Mouse (Mus musculus) MEL (cell line): ENCODE measurements around the gene Mrpl1. TPM values are rescaled to one million over a fixed set of nuclear protein-coding genes. Genes with fewer than 3 reads are reported as not detected.

Experiments used
- DNase-seq: peaks from one replicate; pipeline ENCODE4 v3.0.0; 2011; ENCODE audit warnings: low read depth, low spot score
- H3K27ac ChIP-seq: 2 replicates; pipeline ENCODE4 v1.5.1; 2012; ENCODE audit warnings: low read depth, mild to moderate bottlenecking, control low read depth, low read length, moderate library complexity; ENCODE audit not compliant: control insufficient read depth
- H3K27me3 ChIP-seq, 2 experiments: fragments of 150-350 bp in 1 of 2; sonication (generic) in 1 of 2; 2 replicates each; pipeline ENCODE4 v1.6.1; 2012; ENCODE audit warnings: low read length in 2 of 2, mild to moderate bottlenecking in 2 of 2, improper control_type of control experiment in 1 of 2, moderate library complexity in 1 of 2; ENCODE audit not compliant: insufficient read depth in 2 of 2, control insufficient read depth in 1 of 2
- H3K36me3 ChIP-seq, 2 experiments: 2 replicates each; pipeline ENCODE4 v1.6.1; 2012 to 2014; ENCODE audit warnings: low read length in 2 of 2, improper control_type of control experiment in 1 of 2, inconsistent platforms in 1 of 2, mild to moderate bottlenecking in 1 of 2; ENCODE audit not compliant: insufficient read depth in 2 of 2, control insufficient read depth in 1 of 2
- H3K4me1 ChIP-seq, 2 experiments: fragments of 150-350 bp in 1 of 2; sonication (generic) in 1 of 2; 2 replicates each; pipeline ENCODE4 v1.6.1; 2012; ENCODE audit warnings: low read length in 2 of 2, improper control_type of control experiment in 1 of 2, mild to moderate bottlenecking in 1 of 2; ENCODE audit not compliant: insufficient read depth in 2 of 2, control insufficient read depth in 1 of 2
- H3K4me3 ChIP-seq, 2 experiments: fragments of 150-350 bp in 1 of 2; sonication (generic) in 1 of 2; 2 replicates each; pipeline ENCODE4 v1.5.1; 2012; ENCODE audit warnings: low read depth in 2 of 2, low read length in 2 of 2, mild to moderate bottlenecking in 2 of 2, moderate library complexity in 2 of 2, control low read depth in 1 of 2, improper control_type of control experiment in 1 of 2; ENCODE audit not compliant: control insufficient read depth in 1 of 2, insufficient read depth in 1 of 2
- H3K79me2 ChIP-seq: 2 replicates; pipeline ENCODE4 v1.6.1; 2012; ENCODE audit warnings: mild to moderate bottlenecking, low read length, moderate library complexity; ENCODE audit not compliant: control insufficient read depth, poor library complexity, insufficient read depth
- H3K9ac ChIP-seq: 2 replicates; pipeline ENCODE4 v1.6.1; 2012; ENCODE audit warnings: low read depth, mild to moderate bottlenecking, control low read depth, low read length, moderate library complexity; ENCODE audit not compliant: control insufficient read depth, poor library complexity, severe bottlenecking
- H3K9me3 ChIP-seq: fragments of 150-350 bp; sonication (generic); replicated peaks from 2 replicates; pipeline ENCODE4 v1.6.1; 2012; ENCODE audit warnings: mild to moderate bottlenecking, low read length, improper control_type of control experiment, moderate library complexity; ENCODE audit not compliant: insufficient read depth
- EP300 ChIP-seq, 2 experiments: IDR thresholded peaks; 2 replicates each; pipeline ENCODE4 v1.6.1; 2011; ENCODE audit warnings: improper control_type of control experiment in 2 of 2, low read length in 2 of 2, low read depth in 1 of 2, mild to moderate bottlenecking in 1 of 2
- ETS1 ChIP-seq: IDR thresholded peaks from 2 replicates; pipeline ENCODE4 v1.6.1; 2012; ENCODE audit warnings: low read depth, mild to moderate bottlenecking, inconsistent platforms, low read length, improper control_type of control experiment, moderate library complexity
- GATA1 ChIP-seq: IDR thresholded peaks from 2 replicates; pipeline ENCODE4 v1.6.1; 2011; ENCODE audit warnings: low read depth, low read length, improper control_type of control experiment
- HCFC1 ChIP-seq: IDR thresholded peaks from 2 replicates; pipeline ENCODE4 v1.6.1; 2012; ENCODE audit warnings: low read depth, mild to moderate bottlenecking, inconsistent platforms, low read length, improper control_type of control experiment, moderate library complexity
- JUND ChIP-seq: IDR thresholded peaks from 2 replicates; pipeline ENCODE4 v1.6.1; 2011; ENCODE audit warnings: low read depth, mild to moderate bottlenecking, improper control_type of control experiment, low read length
- MAFK ChIP-seq: IDR thresholded peaks from 2 replicates; pipeline ENCODE4 v1.6.1; 2011; ENCODE audit warnings: low read depth, mild to moderate bottlenecking, low read length, improper control_type of control experiment, borderline replicate concordance
- MAZ ChIP-seq: IDR thresholded peaks from 2 replicates; pipeline ENCODE4 v1.6.1; 2012; ENCODE audit warnings: low read depth, mild to moderate bottlenecking, inconsistent platforms, low read length, improper control_type of control experiment
- MXI1 ChIP-seq: IDR thresholded peaks from 2 replicates; pipeline ENCODE4 v1.6.1; 2011; ENCODE audit warnings: mild to moderate bottlenecking, low read depth, low read length, improper control_type of control experiment
- POLR2A ChIP-seq, 2 experiments: IDR thresholded peaks; 2 replicates each; pipeline ENCODE4 v1.6.1; 2011 to 2012; ENCODE audit warnings: low read length in 2 of 2, mild to moderate bottlenecking in 2 of 2, control low read depth in 1 of 2, improper control_type of control experiment in 1 of 2, low read depth in 1 of 2, moderate library complexity in 1 of 2; ENCODE audit not compliant: control insufficient read depth in 1 of 2, insufficient read depth in 1 of 2, poor library complexity in 1 of 2
- POLR2AphosphoS5 ChIP-seq: IDR thresholded peaks from 2 replicates; pipeline ENCODE4 v1.6.1; 2012; ENCODE audit warnings: low read depth, borderline replicate concordance, mild to moderate bottlenecking, inconsistent platforms, low read length, moderate library complexity, mixed read lengths
- RAD21 ChIP-seq: IDR thresholded peaks from 2 replicates; pipeline ENCODE4 v1.6.1; 2011; ENCODE audit warnings: mild to moderate bottlenecking, low read depth, low read length, improper control_type of control experiment
- RCOR1 ChIP-seq: IDR thresholded peaks from 2 replicates; pipeline ENCODE4 v1.6.1; 2012; ENCODE audit warnings: low read depth, mild to moderate bottlenecking, inconsistent platforms, low read length, improper control_type of control experiment
- SMC3 ChIP-seq: IDR thresholded peaks from 2 replicates; pipeline ENCODE4 v1.6.1; 2011; ENCODE audit warnings: low read depth, low read length, improper control_type of control experiment
- USF1 ChIP-seq: IDR thresholded peaks from 2 replicates; pipeline ENCODE4 v1.6.1; 2014; ENCODE audit warnings: low read depth, mild to moderate bottlenecking, inconsistent platforms, low read length, improper control_type of control experiment, moderate library complexity
- USF2 ChIP-seq, 2 experiments: IDR thresholded peaks; 2 replicates each; pipeline ENCODE4 v1.6.1; 2011 to 2012; ENCODE audit warnings: improper control_type of control experiment in 2 of 2, low read length in 2 of 2, borderline replicate concordance in 1 of 2, inconsistent platforms in 1 of 2, low read depth in 1 of 2, mild to moderate bottlenecking in 1 of 2; ENCODE audit not compliant: insufficient read depth in 1 of 2
- ZKSCAN1 ChIP-seq: IDR thresholded peaks from 2 replicates; pipeline ENCODE4 v1.6.1; 2012; ENCODE audit warnings: low read depth, mild to moderate bottlenecking, inconsistent platforms, low read length, improper control_type of control experiment, moderate library complexity
- polyA plus RNA-seq, 2 experiments: library from polyadenylated mRNA; stranded (reverse) in 1 of 2; unstranded in 1 of 2; fragments of >175 nt in 1 of 2; fragments of >200 nt in 1 of 2; gene quantifications; 2 replicates each; pipeline versions ENCODE4 v1.2.1 to v1.2.4; 2012; ENCODE audit warnings: low replicate concordance in 2 of 2, low read depth in 1 of 2; ENCODE audit not compliant: insufficient read length in 2 of 2, insufficient read depth in 1 of 2, missing spikeins in 1 of 2
- total RNA-seq: library from RNA; depleted of rRNA; stranded (reverse); fragments of 300-350 nt; gene quantifications from 2 replicates; pipeline ENCODE4 v1.2.3, GENCODE M21; 2012

Gene Mrpl1
- total and polyA plus RNA-seq, 3 experiments, result 22.0 to 26.2 TPM; not detected in 1

DNA sequence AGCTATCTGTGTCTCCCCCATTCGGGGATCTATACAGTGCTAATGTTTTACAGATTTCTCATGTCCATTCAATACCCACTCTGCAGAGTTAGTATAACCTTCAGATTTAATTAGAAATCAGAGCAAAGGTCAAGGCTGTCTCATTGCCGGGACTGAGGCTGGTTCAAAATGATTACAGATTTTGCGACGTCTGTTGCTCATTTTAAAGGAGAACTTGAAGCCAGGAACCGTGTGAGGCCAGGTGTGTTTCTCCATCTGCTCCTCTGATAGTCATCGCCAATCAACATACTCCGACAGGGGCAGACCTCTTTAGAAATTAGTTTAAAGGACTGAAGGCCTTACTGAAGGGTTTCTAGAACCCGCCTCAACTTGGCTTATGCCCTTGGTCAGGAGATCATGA, 96.5 kb downstream of the Mrpl1 start:
- Histone ChIP-seq H3K79me2 (no peaks in the 10 kb centered on the region), H3K27ac (no peak overlapping the region), H3K27me3 (no peaks in the 10 kb centered on the region), H3K4me3 (no peak overlapping the region), H3K36me3 (no peaks in the 10 kb centered on the region), H3K9me3 (no peaks in the 10 kb centered on the region), H3K4me1 (no peaks in the 10 kb centered on the region; a peak in 1 of 4 replicates), H3K9ac (no peak overlapping the region)
- no peak for DNase-seq
- TF ChIP-seq MXI1 (no peak), RCOR1 (no peak), MAZ (no peak), RAD21 (no peak), USF1 (no peak), POLR2AphosphoS5 (no peak), POLR2A (IDR thresholded peaks at IDR 0.05; ENCODE audit: control insufficient read depth in 1 of 2, insufficient read depth in 1 of 2, low read depth in 1 of 2, low read length in 2 of 2, poor library complexity in 1 of 2) (no peak), HCFC1 (no peak), MAFK (no peak), GATA1 (no peak), USF2 (IDR thresholded peaks at IDR 0.05; ENCODE audit: borderline replicate concordance in 1 of 2, insufficient read depth in 1 of 2, low read depth in 1 of 2, low read length in 2 of 2) (no peak), ETS1 (no peak), JUND (no peak)

DNA sequence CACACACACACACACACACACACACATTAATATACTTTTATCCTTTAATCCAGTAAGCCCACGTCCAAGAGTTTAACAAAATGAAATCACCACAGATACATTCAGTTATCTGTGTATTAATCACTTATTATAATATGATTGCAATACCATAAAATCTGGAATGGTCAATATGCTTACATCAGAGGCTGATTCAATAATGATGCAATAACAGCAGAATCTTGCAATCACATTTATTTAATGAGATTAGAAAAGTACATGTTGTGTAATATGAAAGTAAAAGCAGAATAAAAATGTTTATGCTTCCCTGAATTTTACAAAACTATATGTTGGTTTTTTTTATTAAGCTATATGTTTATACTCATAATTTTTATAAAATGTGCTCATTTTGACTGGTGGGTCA, 97.0 kb downstream of the Mrpl1 start:
- TF ChIP-seq ZKSCAN1 (no peak), RAD21 (no peak), EP300 (IDR thresholded peaks at IDR 0.05; ENCODE audit: low read depth in 1 of 2, low read length in 2 of 2) (no peak), HCFC1 (no peak), RCOR1 (no peak), MXI1 (no peak), SMC3 (no peak)
- no peaks in the 10 kb centered on the region for H3K79me2 ChIP-seq
- H3K4me3 ChIP-seq, result no peak overlapping the region
- no peaks in the 10 kb centered on the region for H3K36me3 ChIP-seq
- no peak for DNase-seq
- no peaks in the 10 kb centered on the region; a peak in 1 of 4 replicates for H3K4me1 ChIP-seq
- no peaks in the 10 kb centered on the region for H3K27me3 ChIP-seq
- no peak overlapping the region for H3K9ac ChIP-seq
- no peak overlapping the region for H3K27ac ChIP-seq
- H3K9me3 ChIP-seq, result no peaks in the 10 kb centered on the region
